Mouse (Mus musculus) E14TG2a.4 (cell line): Measurements from ENCODE around the gene Lrrc57.

Experiments used
- CTCF ChIP-seq: conservative IDR thresholded peaks from 2 replicates; pipeline ENCODE4 v1.5.1; 2014; ENCODE audit warnings: low read length
- NANOG ChIP-seq: IDR thresholded peaks from 2 replicates; pipeline ENCODE4 v1.6.1; 2014; ENCODE audit warnings: borderline replicate concordance, low read length, mixed read lengths
- POU5F1 ChIP-seq: IDR thresholded peaks from 2 replicates; pipeline ENCODE4 v1.6.1; 2014; ENCODE audit warnings: low read length, borderline replicate concordance

DNA sequence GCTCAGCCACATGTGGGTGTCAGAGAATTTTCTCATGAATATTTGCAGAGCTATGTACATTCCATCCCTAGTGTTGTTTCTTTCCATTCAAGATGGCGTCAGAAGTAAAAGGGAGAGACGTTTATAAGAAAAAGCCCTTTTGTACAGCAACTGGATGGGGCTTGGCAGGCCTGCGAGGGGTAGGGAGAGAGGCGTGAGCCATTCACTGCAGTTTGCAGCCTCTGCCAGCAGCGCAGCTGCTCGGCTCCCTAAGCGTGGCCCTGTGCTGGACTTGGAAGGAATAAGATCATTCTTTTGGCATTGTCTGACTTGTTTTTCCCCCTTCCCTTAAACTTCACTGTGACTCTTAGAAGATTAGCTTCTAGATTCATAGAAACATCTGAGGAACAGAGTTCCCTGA, 34.5 kb upstream of the Lrrc57 start:
- TF ChIP-seq CTCF (no peak), NANOG (no peak), POU5F1 (no peak)
